Mouse (Mus musculus) adrenal gland, postnatal 25 days (tissue): ENCODE results near the gene 9030612E09Rik. TPM values are rescaled to one million over a fixed set of nuclear protein-coding genes. Genes with fewer than 3 reads are reported as not detected.

Experiments used
- DNase-seq: peaks from one replicate; pipeline ENCODE4 v3.0.0; 2021; ENCODE audit warnings: mixed read lengths
- total RNA-seq: library from RNA; stranded (reverse); gene quantifications from 2 replicates; pipeline ENCODE4 v1.2.3, GENCODE M21; 2021

9030612E09Rik gene
- total RNA-seq, 1 experiment from 2014 or later: 0.82 TPM

DNA sequence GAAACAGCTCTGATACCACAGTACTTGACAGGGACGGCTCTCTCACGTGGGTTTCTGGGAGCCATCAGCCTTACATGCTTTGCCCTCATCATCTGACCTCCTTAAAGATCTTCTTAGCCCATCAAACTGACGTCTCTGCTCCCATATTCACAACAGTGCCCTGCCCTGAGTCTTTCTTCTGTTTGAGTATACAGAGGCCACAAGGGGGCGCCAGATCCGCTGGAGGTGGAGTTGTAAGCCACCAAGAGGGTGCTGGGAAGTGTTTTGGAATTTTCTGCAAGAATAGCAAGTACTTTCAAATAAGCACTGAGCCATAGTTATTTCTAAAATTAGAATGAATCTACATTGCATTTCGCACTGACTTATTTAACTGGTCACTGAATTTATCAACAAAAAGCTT, 37.4 kb downstream of the 9030612E09Rik start:
- DNase-seq: peak; percentile 44

DNA sequence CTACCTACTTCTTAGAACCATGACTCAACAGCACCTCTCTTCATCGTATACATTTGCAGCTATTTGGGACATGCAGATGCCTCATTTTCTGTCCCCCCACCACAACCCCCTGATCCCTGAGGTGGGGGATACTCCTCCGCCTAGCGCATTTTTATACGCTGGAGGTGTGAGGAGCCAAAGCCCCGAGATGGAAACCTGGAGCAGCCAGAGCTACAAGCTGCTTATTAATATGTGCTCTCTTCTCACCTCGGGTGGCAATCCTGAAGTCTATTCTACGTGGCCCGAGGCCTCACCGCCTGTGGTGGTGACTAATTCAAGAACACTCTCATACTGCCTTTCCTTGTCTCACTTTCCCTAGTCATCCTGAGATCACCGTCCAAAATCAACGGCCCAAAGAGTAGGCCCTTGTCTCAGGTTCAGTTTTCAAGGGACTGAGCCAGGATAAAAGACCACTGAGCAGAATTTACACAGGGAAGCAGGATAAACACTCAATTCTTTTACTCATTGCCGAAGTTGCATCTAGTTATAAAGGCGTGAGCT, 42.9 kb downstream of the 9030612E09Rik start:
- DNase-seq: no peak

DNA sequence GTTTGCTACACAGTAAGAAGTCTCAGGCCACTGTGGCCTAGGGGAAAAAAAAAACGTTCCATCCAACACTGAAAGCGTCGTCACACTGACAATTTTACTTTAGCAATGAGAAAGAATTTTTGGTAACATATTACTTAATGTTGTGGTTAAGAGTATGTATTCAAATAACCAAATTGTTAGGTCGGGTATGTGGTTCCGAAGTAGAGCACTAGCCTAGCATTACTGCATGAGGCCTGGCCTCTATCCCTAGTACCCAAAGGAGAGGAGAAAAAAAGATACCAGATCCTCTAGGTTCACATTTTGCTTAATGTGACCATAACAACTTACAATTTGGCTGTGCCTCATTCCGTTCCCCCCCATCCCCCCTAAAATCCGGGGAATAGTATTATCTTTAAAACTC, 46.0 kb downstream of the 9030612E09Rik start:
- no peak for DNase-seq

DNA sequence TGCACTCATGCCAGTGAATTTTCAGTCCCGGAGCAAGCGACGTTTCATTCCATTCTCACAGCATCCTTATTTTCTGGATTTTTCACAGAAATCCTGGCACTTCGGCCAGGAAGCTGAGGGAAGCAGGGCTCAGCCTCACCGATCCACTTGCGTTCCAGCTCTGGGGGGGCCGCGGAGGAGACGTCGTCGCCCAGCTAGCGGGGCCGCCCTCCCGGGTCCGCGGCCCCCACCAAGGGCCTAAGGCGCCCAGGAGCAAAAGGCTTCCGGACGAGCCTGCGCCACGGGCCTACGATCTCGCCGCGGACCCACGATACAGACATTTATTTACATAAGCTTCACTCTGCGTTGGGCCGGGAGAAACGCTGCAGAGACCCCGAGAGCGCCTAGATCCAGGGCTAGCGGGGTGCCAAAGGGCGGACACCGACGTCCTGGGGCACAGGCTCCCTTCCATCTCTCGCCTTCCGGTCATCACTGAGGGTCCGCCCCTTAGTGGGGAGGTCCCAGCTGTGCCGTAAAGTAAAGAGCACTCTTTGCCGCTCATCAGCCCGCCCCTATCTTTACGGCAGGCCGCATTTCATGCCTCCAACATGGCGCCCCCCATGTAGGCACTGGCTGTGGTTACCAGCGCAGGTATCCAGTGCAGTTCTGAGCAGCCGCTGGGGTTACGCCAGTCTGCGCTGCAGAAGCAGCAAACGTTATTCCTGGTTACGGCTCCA, 46.6 kb downstream of the 9030612E09Rik start, which contains the start of gene Pdss2:
Gene Pdss2 (plus strand): TSS at position 577 of the 716 bp plus-strand sequence.
- peak; percentile 90 for DNase-seq

DNA sequence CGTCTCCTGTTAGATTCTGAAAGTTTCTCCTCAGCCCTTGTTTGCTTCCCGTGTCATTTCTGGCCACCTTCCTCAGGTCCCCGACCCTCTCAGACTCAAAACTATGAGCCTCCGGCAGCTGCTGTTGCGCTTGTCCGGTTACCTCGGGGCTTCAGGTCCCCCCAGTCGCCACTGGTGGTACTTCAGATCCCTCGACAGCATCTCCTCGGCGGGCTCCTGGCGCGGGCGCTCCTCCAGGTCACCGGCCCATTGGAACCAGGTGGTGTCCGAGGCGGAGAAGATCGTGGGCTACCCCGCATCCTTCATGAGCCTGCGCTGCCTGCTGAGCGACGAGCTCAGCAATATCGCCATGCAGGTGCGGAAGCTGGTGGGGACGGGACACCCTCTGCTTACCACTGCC, 47.2 kb downstream of the 9030612E09Rik start:
- peak; percentile 23 for DNase-seq

DNA sequence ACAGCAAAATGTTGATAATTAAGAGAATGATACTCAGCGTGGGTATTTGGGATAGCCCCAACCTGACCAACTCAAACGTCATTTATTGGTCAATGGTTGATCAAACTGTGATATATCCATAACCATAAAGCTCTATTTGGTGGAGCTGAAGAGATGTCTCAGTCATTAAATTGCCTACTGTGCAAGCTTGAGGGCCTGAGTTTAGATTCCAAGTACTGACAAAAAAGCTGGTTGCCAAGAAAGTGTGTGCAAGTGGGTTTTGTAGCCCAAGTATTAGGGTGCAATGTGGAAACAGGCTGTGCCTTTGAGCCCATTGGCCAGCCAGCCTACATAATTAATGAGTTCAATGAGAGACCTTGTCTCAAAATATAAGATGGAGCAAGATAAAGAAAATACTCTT, 48.9 kb downstream of the 9030612E09Rik start:
- DNase-seq: no peak

Other genes starting within 250 kb of the 9030612E09Rik start
- gene Sobp, start 174 bp upstream of the 9030612E09Rik start, total RNA-seq: 6.2 and 6.3 TPM in 2 replicates
- gene Pdss2, start 46.8 kb downstream of the 9030612E09Rik start, total RNA-seq: 15.3 and 19.2 TPM in 2 replicates